Mouse (Mus musculus) activated CD4-positive, CD25-positive, alpha-beta regulatory T cell, adult 9 weeks (primary cell): ENCODE results near the gene Zfp148. TPM values are rescaled to one million over a fixed set of nuclear protein-coding genes. Genes with fewer than 3 reads are reported as not detected.

Experiments used
- polyA plus RNA-seq: library from polyadenylated mRNA; unstranded; fragments of 100-300 nt; shearing (Covaris generic); gene quantifications from one replicate; pipeline ENCODE4 v1.2.1, GENCODE M21; 2017

Gene Zfp148
- 85.2 TPM for polyA plus RNA-seq

GRCm38 (mm10) chr16:33379944-33380881 is at the start of gene Zfp148:
TSS of gene Zfp148 (plus strand) at chr16:33380836.

GRCm38 (mm10) chr16:33516807-33517565 is 136.3 kb downstream of the Zfp148 start, which contains the start of gene Slc12a8:
TSS of gene Slc12a8 (plus strand) at chr16:33517328.

Other genes starting within 250 kb of the Zfp148 start
- gene Osbpl11, start 195.8 kb upstream of the Zfp148 start, polyA plus RNA-seq = 8.9 TPM
- gene Snx4, start 129.4 kb upstream of the Zfp148 start, polyA plus RNA-seq = 121 TPM
- gene Slc12a8, start 136.5 kb downstream of the Zfp148 start, polyA plus RNA-seq = 7.2 TPM